Mouse (Mus musculus): Measurements from ENCODE around the gene Gm9747. TPM values are rescaled to one million over a fixed set of nuclear protein-coding genes. Genes with fewer than 3 reads are reported as not detected.
A peak's percentile ranks its signal among the peaks of the same experiment; 100 is the strongest.

Gene Gm9747
- polyA plus RNA-seq, 1 experiment from 2014 or later: 35.9 TPM

- Histone ChIP-seq H3K9me3 (replicated peaks; ENCODE audit: control insufficient read depth, low read length) (no peaks in the 10 kb centered on the region), H3K27ac (replicated peaks; ENCODE audit: low read depth, low read length) (no peak overlapping the region), H3K9ac (replicated peaks; ENCODE audit: low read length) (no peak overlapping the region), H3K4me3 (ENCODE audit: low read depth, low read length) (no peak overlapping the region), H3K4me1 (ENCODE audit: control insufficient read depth, insufficient read depth, low read length) (no peaks in the 10 kb centered on the region; the same call in 1 of the 2 replicates), H3K4me2 (ENCODE audit: low read depth, low read length) (no peak overlapping the region), H3K36me3 (replicated peaks; ENCODE audit: control insufficient read depth, insufficient read depth, low read depth, low read length) (no peaks in the 10 kb centered on the region), H3K27me3 (ENCODE audit: control insufficient read depth, insufficient read depth, low read length) (no peaks in the 10 kb centered on the region)
- 41% methylated on average over 12 of the region's 12 CpGs for WGBS
- DNase-seq (ENCODE audit: low spot score) (peak; percentile 33), ATAC-seq (replicated peaks; ENCODE audit: insufficient number of reproducible peaks, low FRiP score, low TSS enrichment, low read depth) (no peak)
These were observed 12.1 kb upstream of the Gm9747 start for GRCm38 (mm10) chr1:82220673-82221396.

- WGBS: 66% methylated on average over 1 of the region's 1 CpGs
- no peak overlapping the region for H3K4me2 ChIP-seq (ENCODE audit: low read depth, low read length)
- DNase-seq (ENCODE audit: low spot score): no peak
- no peaks in the 10 kb centered on the region; the same call in 1 of the 2 replicates for H3K4me1 ChIP-seq (ENCODE audit: control insufficient read depth, insufficient read depth, low read length)
- H3K9ac ChIP-seq (replicated peaks; ENCODE audit: low read length): no peak overlapping the region
- no peak for ATAC-seq (replicated peaks; ENCODE audit: insufficient number of reproducible peaks, low FRiP score, low TSS enrichment, low read depth)
- no peak overlapping the region for H3K4me3 ChIP-seq (ENCODE audit: low read depth, low read length)
- no peak overlapping the region for H3K27ac ChIP-seq (replicated peaks; ENCODE audit: low read depth, low read length)
- no peaks in the 10 kb centered on the region for H3K27me3 ChIP-seq (ENCODE audit: control insufficient read depth, insufficient read depth, low read length)
- H3K9me3 ChIP-seq (replicated peaks; ENCODE audit: control insufficient read depth, low read length): no peaks in the 10 kb centered on the region
- no peaks in the 10 kb centered on the region for H3K36me3 ChIP-seq (replicated peaks; ENCODE audit: control insufficient read depth, insufficient read depth, low read depth, low read length)
These were observed 11.4 kb upstream of the Gm9747 start for GRCm38 (mm10) chr1:82221462-82221861.

DNA sequence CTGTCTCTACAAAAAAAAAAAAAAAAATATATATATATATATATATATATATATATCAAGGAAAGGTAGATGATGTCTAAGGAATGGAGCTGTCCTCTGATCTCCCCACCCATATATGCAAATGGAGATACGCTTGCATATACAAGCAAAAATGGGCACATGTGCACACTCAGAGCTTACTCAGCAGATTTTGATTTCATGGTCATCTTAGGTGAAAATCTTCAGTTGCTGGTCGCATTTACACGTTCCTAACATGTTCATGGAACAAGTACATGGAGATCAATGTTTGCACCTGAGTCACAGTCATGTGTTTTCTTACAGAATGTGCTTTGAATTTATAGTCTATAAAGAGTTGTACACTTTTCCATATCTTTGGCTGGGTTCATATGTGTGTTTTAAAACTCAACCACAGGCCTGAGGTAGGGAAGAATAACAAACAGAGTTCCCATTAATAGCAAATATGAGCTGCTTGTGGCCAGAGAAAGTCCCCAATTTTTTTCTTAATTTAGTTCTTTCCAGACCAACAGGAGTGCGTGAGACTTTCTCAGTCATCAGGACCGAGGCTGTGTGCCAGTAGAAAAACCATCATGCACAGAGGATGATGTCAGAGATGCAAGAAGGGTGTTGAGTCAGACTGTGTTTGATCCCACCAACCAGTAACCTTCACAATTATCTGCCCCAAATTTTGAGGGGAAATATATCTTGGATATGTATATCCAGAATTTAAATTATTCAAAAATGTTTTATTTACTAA, 9.7 kb upstream of the Gm9747 start:
- ATAC-seq (replicated peaks; ENCODE audit: insufficient number of reproducible peaks, low FRiP score, low TSS enrichment, low read depth) (no peak), DNase-seq (ENCODE audit: low spot score) (no peak)
- Histone ChIP-seq H3K36me3 (replicated peaks; ENCODE audit: control insufficient read depth, insufficient read depth, low read depth, low read length) (no peaks in the 10 kb centered on the region), H3K9me3 (replicated peaks; ENCODE audit: control insufficient read depth, low read length) (no peaks in the 10 kb centered on the region), H3K27me3 (ENCODE audit: control insufficient read depth, insufficient read depth, low read length) (no peaks in the 10 kb centered on the region), H3K9ac (replicated peaks; ENCODE audit: low read length) (no peak overlapping the region), H3K4me2 (ENCODE audit: low read depth, low read length) (no peak overlapping the region), H3K4me3 (ENCODE audit: low read depth, low read length) (no peak overlapping the region), H3K4me1 (ENCODE audit: control insufficient read depth, insufficient read depth, low read length) (no peaks in the 10 kb centered on the region; the same call in 1 of the 2 replicates), H3K27ac (replicated peaks; ENCODE audit: low read depth, low read length) (no peak overlapping the region)
- WGBS: 88% methylated on average over 5 of the region's 5 CpGs

DNA sequence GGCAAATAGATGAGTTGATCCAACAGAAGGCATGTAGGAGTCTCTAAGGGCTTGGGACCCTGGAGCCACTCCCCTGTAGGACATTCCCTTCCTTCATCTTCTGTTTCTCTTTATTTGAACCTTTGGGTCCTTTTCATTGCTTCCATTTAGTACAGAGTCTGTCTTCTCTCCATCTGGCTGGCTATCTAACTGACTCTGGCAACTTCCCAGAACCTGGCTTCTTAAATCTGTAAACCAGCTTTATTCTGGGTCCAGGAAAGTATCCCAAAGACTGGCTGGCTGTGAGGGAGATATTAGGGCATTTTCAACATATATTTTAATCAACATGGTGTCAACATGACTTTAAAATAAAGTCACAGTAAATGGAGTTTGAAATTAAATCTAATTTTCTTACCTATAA, 4.1 kb upstream of the Gm9747 start:
- DNase-seq (ENCODE audit: low spot score) (no peak), ATAC-seq (replicated peaks; ENCODE audit: insufficient number of reproducible peaks, low FRiP score, low TSS enrichment, low read depth) (no peak)
- H3K4me2 ChIP-seq (ENCODE audit: low read depth, low read length): no peak overlapping the region
- H3K27me3 ChIP-seq (ENCODE audit: control insufficient read depth, insufficient read depth, low read length): no peaks in the 10 kb centered on the region
- no peaks in the 10 kb centered on the region for H3K9me3 ChIP-seq (replicated peaks; ENCODE audit: control insufficient read depth, low read length)
- no peak overlapping the region for H3K27ac ChIP-seq (replicated peaks; ENCODE audit: low read depth, low read length)
- no peak overlapping the region for H3K4me3 ChIP-seq (ENCODE audit: low read depth, low read length)
- H3K4me1 ChIP-seq (ENCODE audit: control insufficient read depth, insufficient read depth, low read length): no peaks in the 10 kb centered on the region
- no peak overlapping the region for H3K9ac ChIP-seq (replicated peaks; ENCODE audit: low read length)
- H3K36me3 ChIP-seq (replicated peaks; ENCODE audit: control insufficient read depth, insufficient read depth, low read depth, low read length): no peaks in the 10 kb centered on the region

DNA sequence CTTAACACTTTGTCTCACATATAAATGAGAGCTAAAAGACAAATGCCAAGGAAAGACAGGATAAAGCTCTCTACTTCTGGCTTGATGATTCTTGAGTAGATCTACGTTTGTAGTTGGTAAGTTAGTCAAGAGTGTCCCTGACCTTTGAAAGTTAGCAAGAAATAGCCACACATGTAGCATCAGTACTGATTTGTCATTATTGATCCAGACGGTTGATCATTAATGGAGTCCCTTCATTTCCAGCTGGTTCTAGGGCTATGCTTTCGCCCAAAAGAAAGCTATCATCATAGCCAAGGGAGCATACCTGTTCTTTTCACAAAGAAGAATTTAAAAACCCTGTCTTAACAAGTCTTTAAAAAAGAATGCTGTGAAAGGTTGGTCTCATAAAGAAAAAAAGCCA, 1.7 kb downstream of the Gm9747 start:
- Histone ChIP-seq H3K4me2 (ENCODE audit: low read depth, low read length) (no peak overlapping the region), H3K9me3 (replicated peaks; ENCODE audit: control insufficient read depth, low read length) (no peaks in the 10 kb centered on the region), H3K27ac (replicated peaks; ENCODE audit: low read depth, low read length) (no peak overlapping the region), H3K9ac (replicated peaks; ENCODE audit: low read length) (no peak overlapping the region), H3K27me3 (ENCODE audit: control insufficient read depth, insufficient read depth, low read length) (no peaks in the 10 kb centered on the region), H3K4me3 (ENCODE audit: low read depth, low read length) (no peak overlapping the region), H3K4me1 (ENCODE audit: control insufficient read depth, insufficient read depth, low read length) (no peaks in the 10 kb centered on the region), H3K36me3 (replicated peaks; ENCODE audit: control insufficient read depth, insufficient read depth, low read depth, low read length) (no peaks in the 10 kb centered on the region)
- 89% methylated on average over 3 of the region's 3 CpGs for WGBS
- ATAC-seq (replicated peaks; ENCODE audit: insufficient number of reproducible peaks, low FRiP score, low TSS enrichment, low read depth): no peak
- DNase-seq (ENCODE audit: low spot score): no peak

DNA sequence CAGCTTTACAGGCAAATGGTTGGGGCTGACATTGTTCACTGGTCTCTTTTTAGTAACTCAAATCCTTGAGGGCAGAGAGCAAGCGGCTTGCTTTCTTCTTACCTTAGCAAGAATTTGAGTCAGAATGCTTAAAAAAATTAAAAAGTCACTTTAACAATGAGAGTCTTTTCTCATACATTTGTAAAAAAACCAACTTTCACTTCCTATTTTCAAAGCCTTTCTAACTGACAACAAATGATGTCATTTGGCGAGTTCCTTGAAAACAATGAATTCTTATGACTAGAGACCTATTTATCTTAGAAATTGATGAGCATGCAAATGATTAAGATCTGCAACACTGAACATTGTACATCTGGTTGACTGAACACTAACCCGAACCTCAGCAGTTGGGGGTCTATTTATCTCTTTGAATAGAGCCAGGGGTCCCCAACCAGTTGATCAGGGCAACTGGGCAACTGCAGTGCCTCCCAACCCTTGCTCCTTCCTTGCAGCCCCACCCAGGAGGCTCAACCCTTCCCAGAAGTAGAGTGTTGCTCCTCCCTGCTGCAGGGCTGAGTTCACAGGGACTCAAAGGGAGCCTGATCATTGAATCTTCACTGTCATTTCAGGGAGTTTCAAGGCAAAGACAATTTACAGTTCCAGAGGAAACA, 2.7 kb downstream of the Gm9747 start:
- no peak overlapping the region for H3K4me3 ChIP-seq (ENCODE audit: low read depth, low read length)
- no peak overlapping the region for H3K9ac ChIP-seq (replicated peaks; ENCODE audit: low read length)
- H3K27ac ChIP-seq (replicated peaks; ENCODE audit: low read depth, low read length): no peak overlapping the region
- H3K27me3 ChIP-seq (ENCODE audit: control insufficient read depth, insufficient read depth, low read length): no peaks in the 10 kb centered on the region
- DNase-seq (ENCODE audit: low spot score) (no peak), ATAC-seq (replicated peaks; ENCODE audit: insufficient number of reproducible peaks, low FRiP score, low TSS enrichment, low read depth) (no peak)
- H3K4me2 ChIP-seq (ENCODE audit: low read depth, low read length): no peak overlapping the region
- H3K9me3 ChIP-seq (replicated peaks; ENCODE audit: control insufficient read depth, low read length): no peaks in the 10 kb centered on the region
- no peaks in the 10 kb centered on the region for H3K4me1 ChIP-seq (ENCODE audit: control insufficient read depth, insufficient read depth, low read length)
- no peaks in the 10 kb centered on the region for H3K36me3 ChIP-seq (replicated peaks; ENCODE audit: control insufficient read depth, insufficient read depth, low read depth, low read length)
- WGBS: 83% methylated on average over 3 of the region's 3 CpGs

DNA sequence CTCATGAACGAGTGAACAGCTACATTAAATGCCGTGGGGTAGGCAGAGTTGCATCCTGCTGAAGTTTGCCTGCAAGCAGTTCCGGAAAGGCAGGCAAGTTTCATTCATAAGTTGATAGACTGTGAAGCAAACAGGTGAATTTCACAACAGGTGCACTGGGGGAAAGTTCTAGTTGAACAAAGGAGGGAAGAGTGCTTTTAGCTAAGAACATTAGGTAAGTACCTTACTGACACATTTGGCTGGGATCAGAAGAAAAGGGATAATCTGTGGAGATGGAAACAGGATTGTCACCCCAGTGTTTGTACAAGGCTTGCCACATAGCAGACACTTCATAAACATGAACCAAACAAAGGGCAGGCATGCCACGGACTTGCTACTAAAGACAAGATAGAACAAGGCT, 5.3 kb downstream of the Gm9747 start:
- Histone ChIP-seq H3K27me3 (ENCODE audit: control insufficient read depth, insufficient read depth, low read length) (no peaks in the 10 kb centered on the region), H3K4me2 (ENCODE audit: low read depth, low read length) (no peak overlapping the region), H3K36me3 (replicated peaks; ENCODE audit: control insufficient read depth, insufficient read depth, low read depth, low read length) (no peaks in the 10 kb centered on the region), H3K9ac (replicated peaks; ENCODE audit: low read length) (no peak overlapping the region), H3K27ac (replicated peaks; ENCODE audit: low read depth, low read length) (no peak overlapping the region), H3K9me3 (replicated peaks; ENCODE audit: control insufficient read depth, low read length) (no peaks in the 10 kb centered on the region), H3K4me3 (ENCODE audit: low read depth, low read length) (no peak overlapping the region), H3K4me1 (ENCODE audit: control insufficient read depth, insufficient read depth, low read length) (no peaks in the 10 kb centered on the region)
- ATAC-seq (replicated peaks; ENCODE audit: insufficient number of reproducible peaks, low FRiP score, low TSS enrichment, low read depth) (no peak), DNase-seq (ENCODE audit: low spot score) (no peak)
- 81% methylated on average over 4 of the region's 4 CpGs for WGBS
